In the genomic region with DNA sequence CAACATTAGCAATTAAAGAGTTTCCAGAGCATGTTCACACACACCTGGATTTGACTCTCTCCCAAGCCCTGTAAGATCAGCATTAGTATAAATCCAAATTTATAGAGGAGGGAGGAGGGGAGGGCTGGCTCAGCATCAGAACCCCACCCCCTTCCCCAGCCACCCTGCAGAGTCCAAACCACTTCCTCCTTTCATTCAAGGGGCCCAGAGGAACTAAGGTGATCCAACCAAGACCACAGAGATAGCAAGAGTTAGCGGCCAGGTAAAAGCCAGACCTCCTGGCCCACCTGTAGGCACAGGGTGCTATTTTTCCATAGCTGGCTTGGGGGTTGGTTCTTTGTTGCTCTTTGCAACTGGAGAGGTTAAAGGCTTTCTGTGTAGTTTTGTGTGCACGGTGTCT, we compare ENCODE assay signal across 12 mouse cellular contexts. TPM values are rescaled to one million over a fixed set of nuclear protein-coding genes. Genes with fewer than 3 reads are reported as not detected.
DNase-seq lines count a peak whose midpoint lies in the region; ATAC-seq and TF ChIP-seq lines count a peak whose summit lies in the region.
"Had no signal": no experiment of that assay in that cellular context is flagged by ENCODE, and none has a peak within 500 bp of the region (broad histone marks: within the 10 kb centered on the region; RNA-seq: fewer than 3 reads in every experiment).

No protein-coding gene starts in this region.

- H3K36me3 ChIP-seq in liver, postnatal 0 days (replicated peaks; ENCODE audit: insufficient read depth, low read length) = peaks cover 3% of the 10 kb centered on the region; the same call in 1 of the 2 replicates
- peaks cover 5% of the 10 kb centered on the region; the same call in 1 of the 2 replicates for H3K36me3 ChIP-seq in liver, embryonic 11.5 days (ENCODE audit: control insufficient read depth, insufficient read depth, low read length)
- peaks cover 3% of the 10 kb centered on the region for H3K36me3 ChIP-seq in small intestine, adult 2 months (ENCODE audit: control insufficient read depth, insufficient read depth, low read length)

- WGBS in liver, postnatal 0 days (ENCODE audit: insufficient replicate concordance) = 25% methylated on average over 2 of the region's 2 CpGs
- 44% methylated on average over 2 of the region's 2 CpGs for WGBS in liver, embryonic 11.5 days
- WGBS in small intestine, adult 2 months = 48% methylated on average over 2 of the region's 2 CpGs

- H3K27me3 ChIP-seq in liver, postnatal 0 days (ENCODE audit: insufficient read depth, low read length) = no peaks in the 10 kb centered on the region
- H3K27me3 ChIP-seq in liver, embryonic 11.5 days (replicated peaks; ENCODE audit: control insufficient read depth, insufficient read depth, low read length) = no peaks in the 10 kb centered on the region
- H3K27me3 ChIP-seq in small intestine, adult 2 months (ENCODE audit: control insufficient read depth, insufficient read depth, low read length) = no peaks in the 10 kb centered on the region
- H3K27me3 ChIP-seq: limb, embryonic 12.5 days had no signal

- H3K9me3 ChIP-seq in liver, postnatal 0 days (ENCODE audit: low read length) = no peaks in the 10 kb centered on the region
- no peaks in the 10 kb centered on the region for H3K9me3 ChIP-seq in liver, embryonic 11.5 days (ENCODE audit: control insufficient read depth, low read length)

- no peak overlapping the region for H3K4me3 ChIP-seq in gastrocnemius, adult 2 months
- H3K4me3 ChIP-seq in liver, postnatal 0 days (ENCODE audit: low read depth, low read length) = no peak overlapping the region
- no peak overlapping the region for H3K4me3 ChIP-seq in liver, embryonic 11.5 days (ENCODE audit: low read depth, low read length)
- H3K4me3 ChIP-seq in embryonic fibroblast, embryonic 13.5 days (ENCODE audit: insufficient read depth, low read length) = no peak overlapping the region
- H3K4me3 ChIP-seq in small intestine, adult 2 months (ENCODE audit: low read depth, low read length) = 0 out of 2 replicates have a peak overlapping the region, but pooled peaks have one; percentile 4
- H3K4me3 ChIP-seq: limb, embryonic 12.5 days had no signal

- peak overlapping the region; percentile 62 for H3K27ac ChIP-seq in gastrocnemius, adult 2 months
- no peak overlapping the region for H3K27ac ChIP-seq in liver, postnatal 0 days (ENCODE audit: low read depth)
- no peak overlapping the region for H3K27ac ChIP-seq in liver, embryonic 11.5 days (ENCODE audit: low read depth, low read length)
- H3K27ac ChIP-seq in embryonic fibroblast, embryonic 13.5 days (ENCODE audit: insufficient read depth, low read length) = peak overlapping the region; percentile 27; the same call in 1 of the 2 replicates
- H3K27ac ChIP-seq in small intestine, adult 2 months (ENCODE audit: insufficient read depth, low read depth, low read length) = peak overlapping the region; percentile 2
- H3K27ac ChIP-seq: limb, embryonic 12.5 days had no signal

- peaks cover 16% of the 10 kb centered on the region for H3K4me1 ChIP-seq in liver, postnatal 0 days (ENCODE audit: insufficient read depth)
- peaks cover 14% of the 10 kb centered on the region for H3K4me1 ChIP-seq in liver, embryonic 11.5 days (replicated peaks; ENCODE audit: control insufficient read depth, insufficient read depth, low read length)
- no peaks in the 10 kb centered on the region for H3K4me1 ChIP-seq in embryonic fibroblast, embryonic 13.5 days (ENCODE audit: control insufficient read depth, insufficient read depth, low read length)
- H3K4me1 ChIP-seq in small intestine, adult 2 months (ENCODE audit: control insufficient read depth, insufficient read depth, insufficient read length, low read length) = peaks cover 32% of the 10 kb centered on the region

- TF ChIP-seq CTCF in gastrocnemius, adult 2 months (IDR thresholded peaks at IDR 0.05) = no peak
- TF ChIP-seq CTCF in liver, postnatal 0 days (IDR thresholded peaks at IDR 0.05; ENCODE audit: low read depth) = no peak
- no peak for TF ChIP-seq CTCF in embryonic fibroblast, embryonic 13.5 days (IDR thresholded peaks at IDR 0.05; ENCODE audit: borderline replicate concordance, insufficient read depth, low read length)
- TF ChIP-seq CTCF in small intestine, adult 2 months (IDR thresholded peaks at IDR 0.05; ENCODE audit: extremely low read depth, insufficient read length, insufficient replicate concordance, low read depth, low read length) = no peak

- intact Hi-C loops in gastrocnemius, adult 2 months (cut with DNase I) = loop anchor here (5.0 kb wide), 1 partner anchor 73 kb away; no protein-coding TSS in a partner anchor

- TF ChIP-seq EP300 in liver, postnatal 0 days (IDR thresholded peaks at IDR 0.05; ENCODE audit: low read depth) = no peak

- no peak for ATAC-seq in liver, postnatal 0 days
- ATAC-seq in liver, embryonic 11.5 days (replicated peaks; ENCODE audit: low FRiP score) = no peak
- ATAC-seq: forebrain, embryonic 14.5 days had no signal

- no peak for TF ChIP-seq POLR2A in embryonic fibroblast, embryonic 13.5 days (IDR thresholded peaks at IDR 0.05; ENCODE audit: low read depth, low read length)
- no peak for TF ChIP-seq POLR2A in small intestine, adult 2 months (IDR thresholded peaks at IDR 0.05; ENCODE audit: low read depth, low read length)

- H3K9ac ChIP-seq in liver, postnatal 0 days (replicated peaks) = no peak overlapping the region
- H3K9ac ChIP-seq in liver, embryonic 11.5 days (ENCODE audit: low read depth, low read length) = no peak overlapping the region
- H3K9ac ChIP-seq: limb, embryonic 12.5 days had no signal

- DNase-seq in gastrocnemius, adult 2 months = no peak
- no peak for DNase-seq in gastrocnemius, adult 18-20 months (ENCODE audit: low spot score)
- DNase-seq in liver, postnatal 0 days = no peak
- no peak for DNase-seq in liver, embryonic 11.5 days (ENCODE audit: low spot score)
- no peak for DNase-seq in layer of hippocampus, postnatal 14 days (ENCODE audit: low spot score in 2 of 2)
- no peak for DNase-seq in kidney, adult 8-10 months
- DNase-seq: kidney, postnatal 14 days; right cerebral cortex, postnatal 14 days had no signal

- 0 out of 2 replicates have a peak overlapping the region, but pooled peaks have one; percentile 0 for H3K4me2 ChIP-seq in liver, postnatal 0 days (ENCODE audit: low read depth, low read length)
- H3K4me2 ChIP-seq in liver, embryonic 11.5 days = no peak overlapping the region
- H3K4me2 ChIP-seq: limb, embryonic 12.5 days had no signal

RNA-seq across cellular contexts. Expression of gene Lbh, which starts 16.0 kb away (rescaled TPM):
- total RNA-seq in gastrocnemius, adult 2 months (2021) = 1 to 10 TPM; 5.5 to 8.3 TPM
- total RNA-seq in gastrocnemius, adult 18-20 months (2021) = 1 to 10 TPM; 4.2 to 8.4 TPM
- 0.79 and 0.94 TPM in 2 replicates for polyA plus RNA-seq in liver, postnatal 0 days (2015; fragmentation: Nextera tagmentation; extraction: Ambion mirVana)
- polyA plus RNA-seq in liver, embryonic 11.5 days (2014; fragmentation: Nextera tagmentation; extraction: Ambion mirVana) = 2.3 and 2.4 TPM in 2 replicates
- 241 and 297 TPM in 2 replicates for polyA plus RNA-seq in embryonic fibroblast, embryonic 13.5 days (2011; ENCODE audit: insufficient read length, low read depth, missing spikeins)
- 41.9 and 49.3 TPM in 2 replicates for polyA plus RNA-seq in small intestine, adult 2 months (2012; rRNA removed)
- total RNA-seq in layer of hippocampus, postnatal 14 days (2021) = 10 to 100 TPM; 41.2 to 44.2 TPM

Comparison
In these comparisons a context has a peak if more than half of its experiments do, and no peak if none do; other contexts are left out.
1. H3K27ac ChIP-seq: peak in gastrocnemius, adult 2 months (single experiment), embryonic fibroblast, embryonic 13.5 days (single experiment) and small intestine, adult 2 months (single experiment); none in liver, postnatal 0 days (single experiment) and liver, embryonic 11.5 days (single experiment).
2. RNA of gene Lbh, which starts 16.0 kb away (polyA plus RNA-seq): 241 to 297 TPM in embryonic fibroblast, embryonic 13.5 days and 41.9 to 49.3 TPM in small intestine, adult 2 months; 2.3 to 2.4 TPM in liver, embryonic 11.5 days and 0.79 to 0.94 TPM in liver, postnatal 0 days; every median in the first group is over 10 times any median in the second.